Mouse (Mus musculus) stomach, embryonic 16.5 days (tissue): ENCODE measurements at regions not wholly inside any gene's neighbourhood (a gene's known extent, or its start where the extent isn't known, plus 50 kb on each side); places are given as distances from the start of the nearest gene placed in this dataset.

Experiments
- ATAC-seq: fragments of 200-750 bp; cut with Nextera tagmentation; 2 replicates; pipeline ENCODE4 v1.8.0; 2017; ENCODE audit warnings: moderate number of reproducible peaks, moderate TSS enrichment; ENCODE audit not compliant: insufficient read depth, low FRiP score
- H3K27ac ChIP-seq: fragments of 300-500 bp; sonication (generic); 2 replicates; pipeline ENCODE4 v1.5.1; 2014; ENCODE audit warnings: low read length
- H3K27me3 ChIP-seq: fragments of 300-500 bp; sonication (generic); 2 replicates; pipeline ENCODE4 v1.6.1; 2014; ENCODE audit warnings: low read length, control low read depth, mixed read lengths; ENCODE audit not compliant: control insufficient read depth, insufficient read depth
- H3K36me3 ChIP-seq: fragments of 300-500 bp; sonication (generic); 2 replicates; pipeline ENCODE4 v1.6.1; 2014; ENCODE audit warnings: low read length; ENCODE audit not compliant: control insufficient read depth, insufficient read depth
- H3K4me1 ChIP-seq: fragments of 300-500 bp; sonication (generic); 2 replicates; pipeline ENCODE4 v1.6.1; 2014; ENCODE audit warnings: low read length, control low read depth, mixed read lengths; ENCODE audit not compliant: control insufficient read depth, insufficient read depth
- H3K4me2 ChIP-seq: fragments of 300-500 bp; sonication (generic); 2 replicates; pipeline ENCODE4 v1.6.1; 2014; ENCODE audit warnings: low read depth, low read length, mixed read lengths
- H3K4me3 ChIP-seq: fragments of 300-500 bp; sonication (generic); replicated peaks from 2 replicates; pipeline ENCODE4 v1.5.1; 2014; ENCODE audit warnings: mild to moderate bottlenecking, low read length
- H3K9ac ChIP-seq: fragments of 300-500 bp; sonication (generic); 2 replicates; pipeline ENCODE4 v1.6.1; 2014; ENCODE audit warnings: low read length
- H3K9me3 ChIP-seq: fragments of 300-500 bp; sonication (generic); replicated peaks from 2 replicates; pipeline ENCODE4 v1.6.1; 2016; ENCODE audit warnings: low read length, control low read depth; ENCODE audit not compliant: control insufficient read depth
- WGBS: fragments of 180-500 bp; shearing (Covaris S2); extraction: QIAGEN DNeasy Blood & Tissue Kit; methylation state at CpG from one replicate; pipeline ENCODE4 v1.1.7; 2014; 5-methylcytosine and 5-hydroxymethylcytosine counted together

DNA sequence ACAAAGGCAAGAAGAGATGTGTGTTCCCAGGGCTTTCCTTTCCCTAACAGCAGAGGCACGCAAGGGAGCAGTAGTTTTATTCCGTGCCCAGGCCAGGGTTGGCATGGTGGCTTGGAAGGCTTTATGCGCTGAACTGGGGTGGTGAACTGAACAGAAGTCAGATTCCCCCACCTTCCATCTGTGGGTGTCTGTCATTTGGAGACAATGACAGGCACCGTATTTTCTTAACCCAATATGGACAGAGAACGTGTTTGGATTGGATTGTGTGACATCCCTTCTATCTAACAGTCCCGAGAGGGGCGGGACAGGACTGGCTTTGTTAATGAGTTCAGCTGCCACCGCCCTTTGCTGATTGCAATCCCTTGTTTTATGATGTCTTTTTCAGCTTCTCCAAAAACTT is 165.8 kb upstream of the Cep162 start:
- Histone ChIP-seq H3K9ac (no peak overlapping the region), H3K27me3 (no peaks in the 10 kb centered on the region; the same call in 1 of the 2 replicates)
- WGBS = 45% methylated on average over 8 of the region's 8 CpGs

DNA sequence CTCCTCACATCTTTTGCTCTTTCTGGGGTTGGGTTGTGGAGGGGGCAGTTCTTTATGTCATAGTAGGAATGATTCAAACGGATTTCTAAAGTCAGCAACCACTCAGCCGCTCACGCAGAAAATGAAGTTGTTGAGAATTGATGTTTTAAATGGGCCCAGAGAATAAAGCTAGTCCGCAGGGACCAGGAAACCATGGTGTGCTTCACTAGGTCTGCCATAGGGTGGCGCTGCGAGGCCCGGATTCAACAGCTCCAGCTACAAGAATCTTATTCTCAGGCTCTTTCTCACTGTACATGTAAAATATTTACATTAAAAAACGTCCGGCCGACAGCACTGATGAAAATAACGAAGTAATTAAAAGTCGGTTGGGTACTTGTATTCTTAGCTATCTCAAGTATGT is 164.0 kb upstream of the Cep162 start:
- no peaks in the 10 kb centered on the region for H3K36me3 ChIP-seq
- H3K4me3 ChIP-seq = no peak overlapping the region
- 10% methylated on average over 12 of the region's 12 CpGs for WGBS
- no peaks in the 10 kb centered on the region; the same call in 1 of the 2 replicates for H3K27me3 ChIP-seq
- H3K4me1 ChIP-seq = no peaks in the 10 kb centered on the region
- ATAC-seq = no peak
- no peak overlapping the region for H3K4me2 ChIP-seq
- no peaks in the 10 kb centered on the region for H3K9me3 ChIP-seq
- H3K27ac ChIP-seq = no peak overlapping the region
- no peak overlapping the region for H3K9ac ChIP-seq

More for the DNA sequence above, 165.8 kb upstream of the Cep162 start:
- Histone ChIP-seq H3K27ac (no peak overlapping the region), H3K4me1 (no peaks in the 10 kb centered on the region), H3K4me3 (no peak overlapping the region), H3K36me3 (no peaks in the 10 kb centered on the region), H3K9me3 (no peaks in the 10 kb centered on the region), H3K4me2 (no peak overlapping the region)
- ATAC-seq = no peak

DNA sequence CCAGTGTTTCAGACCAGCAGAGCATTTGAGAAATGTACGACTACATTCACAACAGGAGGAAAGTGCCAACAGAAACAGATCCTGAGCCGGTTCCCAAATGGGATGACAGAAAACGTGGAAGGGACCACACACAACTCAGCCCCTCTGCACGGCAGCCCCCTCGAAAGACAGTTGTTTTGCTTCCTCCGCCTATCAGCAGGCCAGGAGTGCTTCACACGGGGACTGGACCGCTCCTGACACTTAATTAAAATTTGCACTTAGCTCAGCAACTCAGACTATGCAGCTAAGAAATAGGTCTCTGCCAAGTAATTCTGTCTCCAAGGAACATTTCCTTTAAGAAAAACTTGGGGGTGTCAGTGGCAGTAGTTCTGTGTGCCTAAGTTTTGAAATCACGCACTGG is 157.6 kb upstream of the Cep162 start:
- no peak for ATAC-seq
- 42% methylated on average over 9 of the region's 9 CpGs for WGBS
- no peak overlapping the region for H3K4me3 ChIP-seq

DNA sequence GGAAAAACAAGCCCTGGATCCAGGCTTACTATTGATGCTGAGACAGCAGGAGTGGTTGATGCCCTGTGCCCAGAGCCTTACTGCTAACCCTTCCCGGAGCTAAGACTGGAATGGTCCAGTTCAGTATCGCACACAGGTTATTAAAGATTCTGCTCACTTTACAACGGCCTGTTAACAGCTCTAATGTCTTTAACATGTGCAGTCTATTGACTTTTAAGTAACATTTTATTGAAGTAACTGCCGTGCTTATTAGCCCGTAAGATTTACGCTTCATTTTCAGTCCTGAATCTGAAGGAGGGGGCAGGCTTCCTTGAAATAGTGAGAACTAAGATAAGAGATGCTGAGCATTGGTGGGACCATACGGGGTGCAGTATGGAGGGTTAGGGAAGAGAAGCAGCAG is 155.7 kb upstream of the Cep162 start:
- ATAC-seq = no peak
- H3K4me1 ChIP-seq = no peaks in the 10 kb centered on the region
- no peak overlapping the region for H3K4me2 ChIP-seq
- no peaks in the 10 kb centered on the region for H3K36me3 ChIP-seq
- WGBS = 86% methylated on average over 7 of the region's 7 CpGs
- no peak overlapping the region for H3K9ac ChIP-seq
- no peak overlapping the region for H3K27ac ChIP-seq
- no peaks in the 10 kb centered on the region for H3K9me3 ChIP-seq
- no peak overlapping the region for H3K4me3 ChIP-seq
- no peaks in the 10 kb centered on the region for H3K27me3 ChIP-seq

More for the DNA sequence above, 157.6 kb upstream of the Cep162 start:
- Histone ChIP-seq H3K9ac (no peak overlapping the region), H3K36me3 (no peaks in the 10 kb centered on the region), H3K27me3 (no peaks in the 10 kb centered on the region), H3K9me3 (no peaks in the 10 kb centered on the region), H3K4me1 (no peaks in the 10 kb centered on the region), H3K27ac (no peak overlapping the region), H3K4me2 (no peak overlapping the region)

DNA sequence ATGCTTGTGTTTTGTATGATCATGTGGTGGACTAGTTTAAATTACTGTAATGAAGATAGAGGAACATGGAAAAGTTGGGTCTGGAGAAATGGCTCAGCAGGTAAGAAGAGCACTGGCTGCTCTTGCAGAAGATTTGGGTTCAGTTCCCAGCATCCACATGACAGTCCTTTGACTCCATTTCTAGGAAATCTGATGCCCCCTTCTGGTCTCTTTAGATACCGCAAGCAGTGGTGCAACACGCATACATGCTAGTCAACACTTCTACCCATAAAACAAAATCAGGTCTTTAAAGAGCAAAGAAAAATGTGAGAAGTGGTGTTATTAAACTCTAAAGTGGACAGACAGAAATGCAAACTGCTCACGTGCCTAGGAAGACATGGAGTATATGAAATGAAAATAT is 154.4 kb upstream of the Cep162 start:
- Histone ChIP-seq H3K4me2 (no peak overlapping the region), H3K36me3 (no peaks in the 10 kb centered on the region), H3K27ac (no peak overlapping the region), H3K9ac (no peak overlapping the region), H3K9me3 (no peaks in the 10 kb centered on the region), H3K4me1 (no peaks in the 10 kb centered on the region), H3K4me3 (no peak overlapping the region), H3K27me3 (no peaks in the 10 kb centered on the region)
- WGBS = 87% methylated on average over 3 of the region's 3 CpGs
- no peak for ATAC-seq

DNA sequence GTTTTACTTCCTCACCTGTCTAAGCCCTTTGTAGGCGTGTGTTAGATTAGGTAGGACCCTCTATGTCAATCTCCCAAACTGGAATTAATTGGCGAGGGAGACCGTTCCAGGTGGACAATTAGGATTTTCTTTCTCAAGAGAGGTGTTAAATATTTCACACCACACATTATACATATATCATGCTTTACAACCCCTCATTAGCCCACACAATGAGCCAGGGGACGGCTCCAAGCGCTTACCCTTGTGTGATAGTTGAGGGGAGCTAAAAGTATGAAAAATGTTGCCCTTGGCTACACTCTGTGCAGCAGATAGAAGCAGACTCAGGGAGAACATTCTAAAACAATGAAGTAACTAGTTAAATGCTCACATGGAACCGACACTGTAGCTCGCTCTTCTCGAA is 153.5 kb upstream of the Cep162 start:
- no peak overlapping the region for H3K27ac ChIP-seq
- no peaks in the 10 kb centered on the region for H3K4me1 ChIP-seq
- H3K4me2 ChIP-seq = no peak overlapping the region
- no peak overlapping the region for H3K4me3 ChIP-seq
- H3K9ac ChIP-seq = no peak overlapping the region
- no peaks in the 10 kb centered on the region for H3K9me3 ChIP-seq
- no peaks in the 10 kb centered on the region for H3K27me3 ChIP-seq
- no peak for ATAC-seq
- no peaks in the 10 kb centered on the region for H3K36me3 ChIP-seq
- 88% methylated on average over 8 of the region's 8 CpGs for WGBS

DNA sequence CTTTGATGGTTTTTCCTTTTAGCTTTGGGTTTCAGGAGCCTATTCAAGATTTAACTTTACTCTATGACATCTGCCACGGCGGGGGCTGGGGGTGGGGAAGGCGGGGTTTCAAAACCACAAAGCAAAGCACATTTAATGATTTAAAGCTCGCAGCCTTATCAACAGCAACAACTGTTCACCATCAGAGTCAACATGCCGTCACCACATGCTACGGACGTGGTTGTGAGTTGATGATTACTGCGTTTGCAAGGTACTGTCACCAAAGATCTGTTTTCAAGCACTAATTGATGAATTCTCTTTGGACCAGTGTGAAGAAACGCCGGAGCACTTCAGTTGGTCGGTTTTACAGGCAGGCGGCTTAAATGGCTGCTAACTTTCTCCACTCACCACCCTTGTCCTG is 151.1 kb upstream of the Cep162 start:
- H3K9ac ChIP-seq = no peak overlapping the region
- no peak for ATAC-seq
- H3K9me3 ChIP-seq = no peaks in the 10 kb centered on the region
- H3K4me3 ChIP-seq = no peak overlapping the region
- no peaks in the 10 kb centered on the region for H3K4me1 ChIP-seq
- no peaks in the 10 kb centered on the region for H3K36me3 ChIP-seq
- H3K27me3 ChIP-seq = no peaks in the 10 kb centered on the region
- 61% methylated on average over 12 of the region's 12 CpGs for WGBS
- H3K27ac ChIP-seq = no peak overlapping the region
- no peak overlapping the region for H3K4me2 ChIP-seq

DNA sequence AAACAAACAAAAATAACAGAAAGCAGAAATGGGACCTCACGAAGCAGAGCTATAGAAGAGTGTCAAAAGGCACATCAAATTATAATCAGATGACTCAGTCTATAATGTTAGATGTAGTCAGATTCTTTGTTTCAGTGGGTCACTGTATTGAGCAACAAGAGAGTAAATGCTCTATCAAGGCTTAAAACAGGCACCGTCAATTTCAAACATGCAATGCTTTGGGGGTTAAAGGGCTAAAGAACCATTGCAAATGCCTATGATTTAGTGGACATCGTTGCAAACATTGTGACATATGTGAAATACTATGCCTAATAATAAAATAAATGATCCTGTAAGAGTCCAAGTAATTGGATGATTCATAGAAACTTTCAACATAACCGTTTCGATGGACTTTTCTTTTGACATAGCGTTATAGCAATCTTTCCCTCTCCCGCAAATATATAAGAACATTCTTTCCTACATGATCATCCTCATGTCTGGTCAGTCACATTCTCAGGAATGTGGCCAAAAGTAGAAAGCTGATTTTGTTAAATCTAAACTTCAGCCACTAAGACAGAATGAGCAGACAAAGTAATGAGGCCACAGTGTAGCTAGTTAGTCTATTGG is 149.9 kb upstream of the Cep162 start:
- ATAC-seq = no peak
- Histone ChIP-seq H3K27me3 (no peaks in the 10 kb centered on the region), H3K9me3 (no peaks in the 10 kb centered on the region), H3K4me3 (no peak overlapping the region), H3K36me3 (no peaks in the 10 kb centered on the region), H3K9ac (no peak overlapping the region), H3K4me1 (no peaks in the 10 kb centered on the region), H3K27ac (no peak overlapping the region), H3K4me2 (no peak overlapping the region)
- WGBS = 68% methylated on average over 7 of the region's 7 CpGs

DNA sequence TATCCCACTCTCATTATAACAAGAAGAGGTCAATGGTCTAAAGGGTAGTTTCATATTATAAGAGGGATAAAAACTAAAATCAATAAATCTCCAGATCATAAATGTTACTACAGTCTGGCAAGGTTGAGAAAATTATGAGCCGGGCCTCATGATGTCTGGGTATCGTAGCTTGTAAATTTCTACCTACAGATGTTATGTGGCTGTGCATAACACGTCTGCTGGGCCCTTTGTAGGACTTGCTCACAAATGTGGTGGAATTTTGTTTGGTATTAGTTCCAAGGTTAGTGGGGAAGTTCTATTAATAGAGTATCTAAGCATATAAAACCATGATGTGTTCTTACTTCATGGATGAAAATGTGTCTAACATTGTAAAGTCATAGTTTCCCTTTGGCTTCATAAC is 146.7 kb upstream of the Cep162 start:
- ATAC-seq = no peak
- no peak overlapping the region for H3K9ac ChIP-seq
- no peaks in the 10 kb centered on the region for H3K9me3 ChIP-seq
- no peaks in the 10 kb centered on the region for H3K27me3 ChIP-seq
- 83% methylated on average over 3 of the region's 3 CpGs for WGBS
- no peak overlapping the region for H3K4me2 ChIP-seq
- no peaks in the 10 kb centered on the region for H3K36me3 ChIP-seq
- no peak overlapping the region for H3K4me3 ChIP-seq
- no peak overlapping the region for H3K27ac ChIP-seq
- H3K4me1 ChIP-seq = no peaks in the 10 kb centered on the region

DNA sequence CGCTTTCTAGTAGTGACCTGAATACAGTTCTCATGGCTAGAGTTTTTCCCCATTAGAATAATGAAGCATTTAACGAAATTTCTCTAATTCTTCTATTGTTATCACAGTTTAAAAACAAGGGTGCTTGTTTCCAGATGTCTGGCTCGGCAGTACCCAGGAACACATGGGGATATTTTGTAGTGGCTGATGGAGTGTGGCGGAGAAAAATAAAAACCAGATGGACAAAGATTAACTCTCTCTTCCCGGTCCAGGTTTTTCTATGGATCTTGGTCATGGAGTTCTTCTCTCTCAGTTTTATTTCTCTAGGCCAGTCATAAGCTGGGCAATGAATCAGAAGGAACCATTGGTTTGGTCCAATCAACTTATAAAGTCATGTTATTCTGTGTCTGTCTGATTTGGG is 132.2 kb upstream of the Cep162 start:
- Histone ChIP-seq H3K27me3 (no peaks in the 10 kb centered on the region), H3K4me3 (no peak overlapping the region), H3K4me2 (no peak overlapping the region), H3K9me3 (no peaks in the 10 kb centered on the region), H3K4me1 (no peaks in the 10 kb centered on the region), H3K36me3 (no peaks in the 10 kb centered on the region), H3K27ac (no peak overlapping the region), H3K9ac (no peak overlapping the region)
- WGBS = 83% methylated on average over 5 of the region's 5 CpGs
- ATAC-seq = no peak
